Mouse (Mus musculus) WW6 (cell line): ENCODE results near the gene Gli3.

Experiments
- DNase-seq: peaks from one replicate; pipeline ENCODE4 v3.0.0-alpha.2; 2013; ENCODE audit warnings: low read depth, low spot score

The Gli3 gene

DNA sequence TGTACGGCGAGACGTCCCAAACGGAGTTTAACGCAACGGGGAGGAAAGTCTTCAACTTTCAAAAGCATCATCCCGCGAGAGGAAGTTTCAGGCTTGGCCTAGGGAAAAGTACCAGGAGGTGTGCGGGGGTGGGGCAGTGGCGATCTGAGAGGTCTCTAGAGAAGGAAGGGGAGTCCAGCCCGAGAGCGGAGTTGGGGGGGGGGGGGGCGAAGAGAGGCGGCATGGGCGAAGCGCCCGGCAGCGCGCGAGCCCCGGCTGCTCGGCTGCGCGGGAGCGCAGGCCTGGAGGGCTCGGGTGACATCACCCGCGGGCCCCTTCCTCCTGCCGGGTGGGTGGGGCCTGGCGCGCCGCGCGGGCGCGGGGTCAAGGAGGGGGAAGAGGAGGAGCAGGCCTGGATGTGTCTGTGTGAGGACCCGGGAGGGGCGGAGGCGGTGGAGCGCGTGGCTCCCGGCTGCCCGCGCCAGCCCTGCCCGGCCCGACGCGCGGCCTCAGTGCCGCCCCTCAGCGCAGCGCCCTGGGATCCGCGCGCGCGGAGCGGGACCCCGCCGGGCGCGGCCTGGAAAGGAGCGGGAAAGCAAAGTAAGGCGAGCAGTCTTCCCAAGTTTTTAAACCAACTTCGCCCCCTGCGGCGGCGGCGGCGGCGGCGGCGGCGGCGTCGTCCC, at the start of gene Gli3:
Gene Gli3, plus strand, starts transcription at position 406 of the 662 bp plus-strand sequence.
- DNase-seq = peak; percentile 65

DNA sequence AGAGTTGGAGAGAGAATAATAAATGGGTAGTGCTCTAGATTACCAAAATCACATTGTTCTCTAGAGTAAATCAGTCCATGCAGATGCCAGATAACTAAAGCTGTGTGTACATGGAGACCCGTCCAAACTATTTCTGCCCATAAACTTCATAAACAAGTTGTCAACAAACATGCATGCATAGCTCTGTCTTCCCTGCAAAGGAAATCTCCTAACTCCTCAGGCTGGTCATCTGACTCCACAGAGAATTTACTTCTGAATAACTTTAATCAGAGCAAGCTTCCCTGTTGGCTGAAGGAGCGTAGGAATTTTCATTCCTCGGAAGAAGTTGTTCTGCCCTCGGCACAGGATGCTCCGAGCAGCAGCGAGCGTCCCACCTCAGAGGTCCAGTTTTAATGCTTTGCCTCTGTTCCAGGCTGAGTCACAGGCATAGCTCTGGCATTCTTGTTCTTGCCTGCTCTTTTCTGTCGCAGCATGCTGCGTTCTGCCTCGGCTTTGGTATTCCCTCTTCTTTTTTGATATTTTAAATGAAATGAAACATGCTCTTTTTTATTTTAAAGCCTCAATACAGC, 41.8 kb upstream of the Gli3 start:
- DNase-seq = no peak

DNA sequence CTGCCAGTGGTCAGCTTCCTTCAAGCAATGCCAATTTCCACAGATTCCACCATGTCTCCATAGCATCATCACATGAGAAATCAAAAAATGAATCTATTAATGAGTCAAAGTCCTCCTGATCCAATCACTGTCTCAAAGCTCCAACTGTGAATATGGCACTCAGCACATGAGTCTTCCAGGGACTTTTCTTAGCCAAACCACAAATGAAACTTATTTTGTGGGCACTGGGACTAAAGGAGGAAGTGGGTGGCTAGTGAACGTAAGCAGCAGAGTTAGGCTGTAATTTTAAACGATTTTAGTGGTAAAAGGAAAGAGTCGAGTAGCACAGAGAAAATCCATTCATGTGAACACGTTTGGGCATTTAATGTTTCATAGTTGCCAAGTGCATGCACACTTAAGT, 21.0 kb upstream of the Gli3 start:
- DNase-seq = no peak

DNA sequence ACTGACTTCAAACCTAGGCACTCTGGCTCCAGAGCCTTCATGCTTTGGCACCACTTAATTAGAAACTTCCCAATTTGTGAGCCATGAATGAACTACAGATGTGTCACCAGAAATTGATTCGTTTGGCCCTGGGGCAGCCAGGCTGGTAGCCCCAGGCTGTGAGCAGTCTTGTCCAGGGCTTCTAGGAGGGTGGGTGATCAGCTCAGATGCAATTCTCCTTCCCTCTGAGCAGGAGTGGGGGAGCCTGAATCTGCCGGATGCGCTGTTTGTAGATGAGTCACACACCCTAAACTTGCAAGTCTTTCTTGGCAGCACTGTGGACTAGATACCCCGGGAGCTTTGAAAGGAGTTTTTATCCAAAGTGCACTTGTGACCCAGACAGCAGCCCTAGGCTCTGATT, 18.7 kb upstream of the Gli3 start:
- DNase-seq = no peak

DNA sequence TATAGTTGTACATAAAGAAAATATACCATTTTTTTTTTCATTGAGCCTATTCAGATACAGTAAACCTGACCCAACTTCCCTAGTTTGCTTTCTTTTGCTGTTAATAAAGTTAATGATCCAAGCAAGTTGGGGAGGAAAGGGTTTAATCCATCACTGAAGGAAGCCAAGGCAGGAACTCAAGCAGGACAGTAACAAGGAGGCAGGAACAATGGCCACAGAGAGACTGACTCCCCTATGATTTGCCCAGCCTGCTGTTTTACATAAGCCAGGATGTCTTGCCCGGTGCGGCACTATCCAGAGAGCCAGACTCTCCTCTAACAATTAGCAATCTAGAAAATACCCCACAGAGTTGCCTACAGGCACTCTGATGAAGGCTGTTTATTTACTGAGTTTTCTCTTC, 17.4 kb upstream of the Gli3 start:
- DNase-seq = no peak

DNA sequence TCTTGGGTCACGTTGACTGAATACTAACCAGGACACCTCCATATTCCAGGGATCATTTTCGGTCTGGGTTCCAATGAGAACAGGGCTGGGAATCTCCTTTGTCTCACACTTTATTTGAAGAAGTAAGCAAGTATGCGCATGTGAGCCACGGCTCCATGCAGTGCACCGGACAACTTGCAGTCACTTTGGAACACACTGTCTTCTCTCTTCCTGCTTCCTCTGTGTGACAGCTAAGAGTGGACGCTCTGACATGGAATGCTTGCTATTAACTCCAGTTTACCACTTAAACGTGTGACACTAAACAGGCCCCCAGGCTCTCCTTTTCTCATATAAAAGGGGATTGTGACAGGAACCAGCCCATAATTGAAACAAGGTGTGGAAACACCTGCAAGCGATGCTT, 17.0 kb upstream of the Gli3 start:
- no peak for DNase-seq

DNA sequence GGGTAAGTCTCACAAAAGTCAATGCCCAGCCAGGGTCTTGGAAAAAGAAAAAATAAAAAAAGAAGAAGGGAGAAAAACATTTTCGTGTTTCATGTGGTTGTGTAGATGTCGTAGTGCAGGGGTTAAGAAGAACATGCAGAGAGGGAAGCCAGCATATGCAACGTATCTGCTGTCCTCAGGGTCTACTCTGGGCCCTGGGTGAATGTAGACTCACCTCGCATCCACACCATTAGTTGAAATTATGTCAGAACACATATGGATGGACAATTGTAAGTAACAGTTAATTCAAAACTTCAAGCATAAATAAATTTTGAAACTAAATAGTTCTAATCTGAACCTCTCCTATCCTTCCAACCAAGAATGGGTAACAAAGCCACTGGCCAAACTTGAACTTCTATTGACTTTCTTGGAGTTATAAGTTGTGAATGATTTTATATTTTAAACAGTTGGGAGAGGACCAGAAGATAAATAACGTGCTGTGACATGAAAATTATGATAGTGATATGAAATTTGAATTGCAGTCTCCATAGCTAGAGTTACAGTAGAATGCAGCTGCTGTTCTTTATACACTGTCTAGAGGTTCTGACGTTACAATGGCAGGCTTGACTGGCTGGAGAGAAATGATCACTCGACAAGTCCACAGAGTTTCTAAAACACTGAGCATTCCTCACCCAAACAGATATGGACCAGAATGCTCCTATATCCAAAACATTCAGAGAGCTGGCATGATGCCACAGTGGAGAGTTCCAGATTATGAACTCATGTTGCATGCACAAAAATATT, 16.1 kb upstream of the Gli3 start:
- no peak for DNase-seq

DNA sequence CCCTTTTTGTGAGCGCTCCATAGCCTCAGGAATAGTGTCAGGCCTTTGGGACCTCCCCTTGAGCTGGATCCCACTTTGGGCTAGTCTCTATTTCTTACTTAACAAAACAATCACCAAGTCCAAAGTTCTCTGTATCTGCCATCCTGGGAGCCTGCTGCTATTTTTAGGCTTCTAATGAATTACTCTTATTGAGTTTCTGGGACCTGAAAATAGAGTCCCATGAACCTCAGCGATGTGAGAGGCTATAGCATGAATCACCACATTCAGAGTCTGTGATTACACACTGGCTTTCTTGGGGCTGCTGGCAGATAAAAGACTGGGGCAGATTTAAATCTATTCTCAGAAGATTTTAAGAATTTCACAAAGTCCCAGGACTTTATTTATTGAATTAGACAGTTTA, 12.1 kb upstream of the Gli3 start:
- no peak for DNase-seq

DNA sequence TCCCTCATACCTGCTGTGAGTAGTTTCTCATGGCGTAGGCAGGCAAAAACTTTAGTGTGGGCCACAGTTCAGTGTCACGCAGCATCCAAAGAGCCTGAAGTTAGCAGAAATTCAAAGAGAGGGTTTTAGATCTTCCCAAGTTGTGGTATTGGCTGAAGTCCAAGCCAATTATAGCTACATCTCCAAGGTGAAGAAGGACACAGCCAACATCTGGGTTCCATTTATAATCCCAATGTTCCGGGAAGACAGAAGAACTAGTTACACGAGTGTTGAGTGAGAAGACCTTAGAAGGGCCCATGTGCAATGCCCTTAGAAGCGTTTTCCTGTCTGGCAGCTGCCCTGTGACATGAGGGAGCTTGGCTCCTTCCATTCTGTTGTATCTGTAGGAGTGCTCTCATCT, 5.2 kb upstream of the Gli3 start:
- DNase-seq = no peak

DNA sequence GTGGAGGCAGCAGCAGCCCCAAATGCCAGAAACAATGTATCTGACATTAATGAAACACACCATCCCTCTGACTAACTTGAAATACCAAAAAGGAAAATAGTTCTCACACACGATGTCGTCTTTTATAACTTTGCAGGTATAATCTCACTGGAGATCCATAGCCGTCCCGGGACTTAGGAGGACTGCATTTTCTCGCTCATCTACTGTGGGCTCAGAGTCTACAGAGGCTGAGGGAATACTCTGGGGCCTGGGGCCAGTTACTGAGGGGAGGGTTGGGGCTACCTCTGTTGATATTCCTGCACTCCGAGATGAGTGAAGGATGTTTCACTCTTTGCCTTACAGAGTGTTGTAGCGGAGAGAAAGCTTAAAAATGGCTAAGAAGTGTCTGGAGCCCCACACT, 1.1 kb upstream of the Gli3 start:
- DNase-seq = no peak

DNA sequence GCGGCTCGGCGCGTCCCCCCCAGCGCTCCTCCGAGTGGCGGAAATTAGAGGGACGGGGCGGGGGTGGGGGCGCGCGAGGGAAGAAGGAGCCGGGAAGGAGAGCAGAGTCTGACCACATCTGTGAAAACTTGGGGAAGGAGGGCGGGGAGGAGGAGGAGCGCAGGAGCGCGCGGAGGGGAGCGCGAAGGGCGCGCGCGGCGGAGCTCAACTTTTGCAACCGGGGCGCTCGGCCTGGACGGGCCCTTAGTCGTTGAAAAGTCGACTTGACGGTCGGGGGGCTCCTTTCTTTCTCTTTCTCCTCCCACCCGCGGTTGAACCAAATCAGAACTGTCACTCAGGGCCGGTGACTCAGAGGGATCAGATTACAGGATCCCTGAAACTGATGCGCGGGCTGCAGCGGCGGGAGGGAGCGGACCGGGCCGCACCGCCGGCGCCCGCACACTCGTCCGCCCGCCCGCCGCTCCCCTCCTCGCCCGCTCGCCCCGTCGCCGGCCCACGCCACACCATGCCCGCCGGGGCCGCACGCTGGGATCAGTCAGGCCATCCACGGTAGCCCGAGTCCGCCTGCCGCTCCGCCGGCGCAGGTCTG, 551 bp downstream of the Gli3 start:
- DNase-seq = peak; percentile 38

DNA sequence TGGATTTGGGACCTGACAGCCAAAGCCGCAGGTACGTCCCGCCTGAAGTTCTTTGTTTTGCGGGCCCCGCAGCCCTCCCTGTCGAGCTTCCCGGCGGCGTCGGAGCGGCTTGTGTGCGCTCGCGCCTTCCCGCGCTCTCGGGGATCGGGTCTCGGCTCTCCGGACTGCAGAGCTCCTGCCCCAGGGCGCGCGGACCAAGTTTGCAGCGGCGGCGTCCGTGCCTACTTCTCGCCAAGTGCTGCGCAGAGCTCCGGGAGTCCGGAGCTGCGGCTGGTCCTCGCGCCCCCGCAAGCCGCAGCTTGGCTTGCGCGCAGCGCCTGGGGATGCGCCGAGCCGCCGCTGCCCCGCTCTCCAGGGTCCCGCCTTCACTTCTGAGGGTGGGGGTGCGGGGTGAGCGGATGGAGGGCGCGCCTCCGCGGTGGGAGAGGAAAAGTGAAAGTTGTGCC, 1.1 kb downstream of the Gli3 start:
- peak; percentile 22 for DNase-seq

DNA sequence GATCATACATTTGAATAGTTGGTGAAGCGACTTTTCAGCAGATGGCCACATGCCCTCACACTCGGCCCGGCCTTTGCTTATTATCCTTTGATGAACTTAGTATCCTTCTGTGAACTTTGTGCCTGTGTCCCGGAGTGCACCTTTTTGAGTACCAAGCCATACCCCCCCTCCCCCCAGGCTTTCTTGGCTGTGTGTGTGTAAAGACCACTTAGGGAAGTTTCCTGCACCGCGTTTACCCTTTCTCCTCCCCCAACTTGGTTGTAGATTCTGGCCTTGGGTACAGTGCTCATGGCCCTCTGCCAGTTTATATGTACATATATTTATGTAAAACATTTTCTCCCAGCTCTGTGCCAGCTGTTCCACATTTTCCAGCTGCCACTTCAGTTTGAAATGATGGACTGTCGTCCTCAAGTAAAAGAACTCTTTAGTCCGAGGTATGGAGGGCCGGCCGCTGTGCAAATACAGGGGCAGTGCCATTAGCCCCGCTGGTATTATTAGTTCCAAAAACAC, 1.8 kb downstream of the Gli3 start:
- DNase-seq = no peak

DNA sequence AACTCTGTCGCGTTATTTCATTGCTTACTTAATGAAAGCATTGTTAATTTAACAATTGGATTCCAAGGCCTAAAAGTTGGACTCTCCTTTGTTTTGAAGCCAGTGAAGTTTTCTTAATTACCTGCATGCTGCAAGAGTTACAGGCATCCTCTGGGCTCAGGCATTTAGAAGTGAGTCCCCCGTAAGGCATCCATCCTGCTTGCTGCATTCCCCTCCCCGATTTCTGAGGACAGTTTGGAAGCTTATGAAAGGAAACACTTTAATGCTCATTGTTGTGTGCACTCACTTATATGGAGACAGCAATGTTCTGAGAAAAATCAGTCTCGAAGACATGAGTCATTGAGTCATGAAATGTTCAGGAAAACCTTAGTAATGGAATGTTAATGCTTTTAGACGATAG, 3.5 kb downstream of the Gli3 start:
- no peak for DNase-seq

DNA sequence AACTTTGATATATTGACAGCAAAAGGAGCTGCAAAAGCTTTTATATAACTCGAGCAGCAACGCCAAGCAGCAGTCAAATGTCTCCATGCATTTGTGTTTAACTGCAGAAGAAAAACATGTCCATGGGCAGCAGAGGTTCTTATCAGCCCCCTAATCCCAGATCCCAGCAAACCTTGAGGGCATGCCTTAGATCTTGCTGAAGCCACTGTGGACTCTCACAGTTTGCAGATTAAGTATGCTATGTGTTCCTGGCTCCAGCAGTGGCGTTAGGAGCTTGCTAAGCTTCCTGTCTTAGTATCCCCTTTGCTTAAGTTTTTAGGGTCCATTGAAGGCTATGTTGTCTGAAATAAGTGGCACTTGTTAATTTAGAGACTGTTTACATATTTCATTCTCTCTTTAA, 4.4 kb downstream of the Gli3 start:
- no peak for DNase-seq

DNA sequence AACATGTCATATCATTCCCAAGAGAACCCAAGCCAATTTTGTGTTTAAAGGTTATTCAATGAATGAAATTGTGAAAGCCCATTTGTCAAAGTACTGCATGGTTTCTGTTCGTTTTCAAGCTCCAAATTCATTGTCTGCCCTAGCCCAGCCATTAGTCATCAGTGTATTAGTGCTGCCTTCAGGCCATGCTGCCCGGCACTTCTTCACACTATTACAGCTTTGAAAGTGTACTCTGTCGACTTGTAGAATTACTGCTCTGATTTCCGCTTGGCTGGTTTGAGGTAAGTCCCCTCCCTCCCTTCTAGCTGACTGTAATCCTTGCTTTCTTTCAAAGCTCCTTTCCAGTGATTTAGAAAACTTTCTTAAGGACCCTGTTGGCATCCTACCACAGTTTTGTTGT, 5.4 kb downstream of the Gli3 start:
- no peak for DNase-seq

DNA sequence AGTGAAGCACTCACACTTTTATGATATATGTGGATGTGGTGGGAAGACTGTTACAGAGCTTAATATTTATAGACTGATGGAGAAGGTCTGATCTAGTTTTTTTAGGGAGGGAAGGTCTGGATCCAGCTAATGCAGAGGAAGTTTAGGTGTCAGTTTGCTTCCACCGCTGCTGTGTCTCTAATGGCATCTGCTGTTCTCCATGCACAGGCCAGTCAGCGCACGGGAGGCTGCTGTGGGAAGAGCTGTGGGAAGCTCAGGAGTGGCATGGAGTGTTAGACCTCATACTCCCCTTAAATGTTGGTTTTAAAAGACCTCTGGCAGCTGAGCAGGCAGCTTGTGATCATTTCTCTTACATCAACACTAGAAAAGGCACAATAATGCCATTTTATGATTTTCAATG, 7.0 kb downstream of the Gli3 start:
- DNase-seq = no peak

DNA sequence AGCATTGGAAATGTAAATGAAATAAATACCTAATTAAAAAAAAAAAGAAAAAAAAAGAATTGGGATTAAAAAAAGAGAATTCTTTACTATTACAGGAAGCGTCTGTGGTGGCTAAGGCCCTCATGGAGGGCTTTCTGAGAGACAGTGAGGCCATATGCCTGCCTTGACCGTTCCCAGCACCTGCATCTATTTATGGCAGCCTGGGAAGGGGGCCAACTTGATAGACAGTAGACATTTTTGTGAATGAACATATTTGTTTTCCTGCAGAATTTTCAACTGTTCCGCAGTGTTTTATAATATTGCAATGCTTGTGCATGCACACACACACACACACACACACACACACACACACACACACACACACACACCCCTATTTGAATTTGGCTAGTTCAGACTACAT, 9.7 kb downstream of the Gli3 start:
- no peak for DNase-seq

DNA sequence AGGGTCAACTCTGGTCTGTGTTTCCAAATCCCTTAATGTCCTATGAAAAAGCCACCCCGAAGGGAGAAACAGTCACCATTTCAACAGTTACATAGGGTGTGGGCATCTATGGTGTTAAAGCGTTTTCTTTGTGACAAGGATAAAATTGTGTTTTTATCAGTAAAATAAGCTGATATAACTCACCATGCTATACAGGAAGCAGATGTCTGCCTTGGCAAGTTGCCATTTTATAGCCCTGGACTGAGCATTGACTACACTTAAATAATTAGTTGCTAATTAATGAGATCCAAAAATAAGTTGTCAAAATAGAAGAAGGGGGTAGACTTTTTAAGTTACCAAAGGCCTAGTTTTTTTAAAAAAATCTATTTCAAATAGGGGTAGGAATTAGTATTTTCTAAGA, 11.4 kb downstream of the Gli3 start:
- no peak for DNase-seq

DNA sequence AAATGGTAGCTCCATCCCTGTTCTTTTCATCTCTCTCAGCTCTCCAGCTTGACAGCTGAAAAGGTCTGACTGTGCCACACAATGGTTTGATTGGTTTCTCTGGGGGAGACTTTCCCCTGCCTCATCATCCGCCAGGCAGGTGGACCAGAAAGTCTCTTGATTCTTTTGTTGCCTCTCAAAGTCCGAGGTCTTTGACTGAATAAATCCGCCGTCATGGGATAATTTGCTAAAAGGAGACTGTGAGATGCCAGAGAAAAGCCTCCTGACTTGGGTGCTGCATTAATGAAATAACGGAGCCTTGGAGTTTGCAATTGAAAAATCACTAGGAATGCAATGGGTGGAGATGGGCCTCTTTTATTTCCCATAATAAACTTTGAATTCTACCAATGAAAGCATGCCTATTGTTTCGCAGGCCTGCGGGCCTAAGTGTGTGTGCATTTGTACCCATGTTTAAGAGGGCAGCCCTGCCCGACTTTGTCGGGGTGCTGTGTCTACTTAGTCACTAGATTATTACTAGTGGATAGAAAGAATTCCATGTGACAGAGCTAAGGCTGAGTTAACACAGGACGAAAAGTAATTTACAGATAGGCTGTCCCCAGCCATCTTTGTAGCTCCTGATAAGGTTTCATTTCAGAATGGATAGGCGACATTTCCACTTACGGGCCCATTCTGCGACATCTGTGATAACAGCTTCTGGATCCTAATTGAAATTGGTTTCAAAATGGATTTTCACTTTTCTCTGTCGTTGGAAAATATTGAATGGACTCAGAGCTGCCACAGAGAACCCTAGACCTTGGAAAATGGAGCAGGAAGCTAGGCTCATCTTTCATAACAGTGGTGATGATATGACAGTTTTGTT, 23.2 kb downstream of the Gli3 start:
- DNase-seq = no peak

DNA sequence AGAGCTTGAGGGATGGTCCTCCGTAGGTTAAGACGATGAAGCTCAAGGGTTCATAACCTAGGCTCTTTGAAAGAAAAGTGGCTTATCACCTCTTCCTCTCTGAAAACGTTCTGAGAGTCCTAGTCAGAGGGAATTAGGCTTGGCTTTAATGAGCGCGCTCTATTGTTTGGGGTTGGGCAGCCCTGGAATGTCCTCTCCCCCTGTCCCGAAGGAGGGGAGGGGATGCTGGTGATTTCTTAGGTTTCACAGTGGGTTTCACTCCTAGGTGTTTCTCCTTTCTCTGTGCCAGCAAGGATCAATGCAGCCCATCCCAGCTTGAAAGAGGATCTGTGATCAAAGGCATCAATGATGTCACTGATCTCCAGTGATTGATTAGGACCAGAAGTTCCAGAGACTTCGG, 24.3 kb downstream of the Gli3 start:
- DNase-seq = no peak

DNA sequence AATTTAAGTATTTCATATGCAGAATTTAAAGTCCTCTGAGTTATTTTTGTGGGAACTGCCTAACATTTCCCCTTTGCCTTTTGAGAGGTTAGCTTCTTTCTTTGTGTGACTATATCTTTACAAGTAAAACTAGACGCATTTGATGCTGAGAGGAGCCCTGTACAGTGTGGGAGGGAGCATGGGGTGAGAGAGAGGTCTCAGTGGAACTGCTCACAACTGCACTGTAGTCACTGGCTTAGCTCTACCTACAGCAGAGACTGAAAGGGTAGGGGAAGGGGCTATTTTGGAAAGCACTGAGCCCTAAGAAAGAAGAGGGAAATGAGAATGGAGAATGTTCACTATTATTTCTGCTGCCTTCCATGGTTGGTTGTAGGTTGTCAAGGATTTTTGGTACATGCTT, 25.0 kb downstream of the Gli3 start:
- no peak for DNase-seq
